Mouse (Mus musculus) C3H10T1/2 (cell line): ENCODE results near the gene Cd4. TPM values are rescaled to one million over a fixed set of nuclear protein-coding genes. Genes with fewer than 3 reads are reported as not detected.

Experiments used
- polyA plus RNA-seq, 2 experiments: library from polyadenylated mRNA; unstranded; fragments of >200 nt; fragmentation: generic; extraction: Trizol; gene quantifications; one replicate each; pipeline ENCODE4 v1.2.1; 2012; ENCODE audit warnings: missing spikeins in 2 of 2

Gene Cd4
- under 1 TPM in 1 of 2 experiments, not detected in 1; 0.04 TPM for polyA plus RNA-seq

DNA sequence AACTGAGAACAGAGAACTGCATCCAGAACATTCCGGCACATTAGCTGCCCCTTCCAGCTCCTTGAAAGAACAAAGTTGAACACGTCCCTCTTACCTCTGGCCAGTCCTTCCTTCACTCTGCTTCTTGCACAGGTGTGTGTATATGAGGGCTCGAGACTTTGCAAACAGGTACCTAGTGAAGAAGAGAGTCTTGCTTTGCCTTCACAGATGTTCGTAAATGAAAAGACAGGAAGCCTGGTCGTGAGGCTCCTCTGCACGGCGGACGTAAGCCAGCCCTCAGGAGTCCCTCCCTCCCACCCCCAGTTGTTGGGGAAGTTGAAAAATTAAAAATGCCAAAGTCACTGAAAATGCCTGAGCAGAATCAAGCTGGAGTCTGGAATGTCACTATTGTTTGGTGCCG is at the start of gene Cd4:
TSS of gene Cd4 (minus strand) at position 236 of the 400 bp plus-strand sequence.

DNA sequence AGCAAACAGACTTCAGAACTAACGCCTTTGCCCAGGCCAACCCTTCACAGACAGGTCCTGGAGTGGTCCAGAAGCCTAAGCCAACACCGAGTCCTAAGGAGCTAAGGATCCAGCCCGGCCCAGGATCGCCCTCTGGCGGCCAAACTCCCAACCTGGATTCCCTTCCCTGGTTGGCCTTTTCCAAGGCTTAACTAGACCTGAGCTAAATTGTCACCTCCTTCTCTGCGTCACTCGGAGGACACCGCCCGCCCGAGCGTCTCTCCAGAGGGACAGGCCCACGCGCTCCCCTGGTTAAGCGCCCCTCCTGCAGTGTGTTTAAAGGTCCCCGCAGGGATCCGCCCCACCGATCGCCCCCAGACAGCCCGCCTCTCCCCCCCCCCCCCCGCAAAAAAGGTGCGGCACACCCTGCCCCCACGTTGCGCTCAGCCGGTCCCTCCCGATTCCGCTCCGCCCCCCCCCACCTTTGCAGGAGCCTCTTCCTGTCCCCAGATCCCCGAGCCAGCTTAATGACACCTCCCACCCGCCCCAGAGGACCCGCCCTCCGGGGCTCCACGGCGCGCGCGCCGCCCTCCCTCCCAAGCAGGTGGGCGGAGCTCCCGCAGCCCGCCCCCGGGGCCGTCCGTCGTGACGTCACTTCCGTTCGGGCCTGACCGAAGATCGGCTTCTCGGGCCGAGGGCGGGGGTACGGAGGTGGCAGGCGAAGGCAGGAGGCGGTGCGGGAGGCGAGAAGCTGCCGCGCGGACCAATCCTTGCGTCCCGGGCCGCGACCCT is 42.9 kb upstream of the Cd4 start, which contains the start of gene Mlf2:
TSS of gene Mlf2 (plus strand) at position 633 of the 771 bp plus-strand sequence.

DNA sequence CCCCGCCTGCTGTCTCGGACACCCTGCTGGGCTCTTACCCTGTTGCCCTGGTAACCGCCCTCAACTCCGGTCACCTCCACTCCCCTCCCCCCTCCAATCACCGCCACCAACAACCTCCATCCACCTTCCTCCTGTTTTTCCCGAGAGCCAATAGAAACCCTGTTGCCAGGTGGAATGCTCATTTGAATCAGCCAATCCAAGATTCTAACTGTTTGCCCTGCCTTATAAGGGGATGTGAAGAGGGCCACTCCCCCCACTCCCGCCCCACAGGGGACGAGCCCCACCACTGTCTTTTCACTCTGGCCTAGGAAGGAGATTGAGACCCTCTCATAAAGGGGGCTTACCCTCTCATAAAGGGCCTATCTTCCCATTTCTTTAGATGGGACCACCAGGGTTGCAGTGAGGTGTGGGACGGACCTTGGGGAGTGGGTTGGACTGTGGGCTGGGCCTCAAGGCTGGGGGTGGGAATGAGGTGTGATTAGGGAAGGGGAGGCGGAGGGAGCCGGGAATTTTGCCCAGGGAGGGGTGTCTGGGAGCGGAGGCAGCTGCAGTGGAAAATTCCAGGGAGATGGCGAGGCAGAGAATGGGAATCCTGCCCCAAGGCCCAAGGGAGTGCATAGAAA is 31.8 kb upstream of the Cd4 start, which contains the start of gene Ptms:
TSS of gene Ptms (minus strand) at position 409 of the 623 bp plus-strand sequence.

DNA sequence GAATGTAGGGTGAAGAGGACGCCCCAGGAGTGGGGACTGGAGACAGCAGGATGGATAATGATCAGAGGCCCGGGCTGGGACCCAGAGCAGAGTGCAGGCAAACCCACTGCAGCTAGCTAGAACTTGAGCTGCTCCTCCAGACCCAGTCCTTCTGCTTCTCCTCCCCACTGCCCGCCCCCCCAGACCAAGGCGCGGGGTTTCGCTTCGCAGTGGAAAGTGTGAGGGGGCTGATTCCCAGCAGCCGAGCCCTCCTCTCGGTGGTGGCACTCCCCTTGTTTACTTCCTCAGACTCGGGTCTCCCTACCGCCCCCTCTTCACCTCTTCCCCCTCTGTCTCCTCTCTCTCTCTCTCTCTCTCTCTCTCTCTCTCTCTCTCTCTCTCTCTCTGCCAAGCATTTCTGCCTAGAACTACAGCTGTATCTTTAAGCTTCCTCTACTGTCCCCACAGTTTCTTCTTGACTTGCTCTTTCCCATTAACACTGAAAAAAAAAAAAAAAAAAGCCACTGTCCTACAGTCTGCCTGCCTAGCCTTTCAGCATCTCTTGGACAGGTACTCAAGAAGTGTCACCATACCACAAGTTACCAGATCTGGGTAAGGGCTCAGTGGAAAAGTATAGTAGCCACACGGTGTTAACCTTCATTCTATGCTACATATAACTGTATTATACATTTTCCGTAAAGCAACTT is 23.7 kb upstream of the Cd4 start, which contains the start of gene Lag3:
TSS of gene Lag3 (minus strand) at position 173 of the 686 bp plus-strand sequence.

DNA sequence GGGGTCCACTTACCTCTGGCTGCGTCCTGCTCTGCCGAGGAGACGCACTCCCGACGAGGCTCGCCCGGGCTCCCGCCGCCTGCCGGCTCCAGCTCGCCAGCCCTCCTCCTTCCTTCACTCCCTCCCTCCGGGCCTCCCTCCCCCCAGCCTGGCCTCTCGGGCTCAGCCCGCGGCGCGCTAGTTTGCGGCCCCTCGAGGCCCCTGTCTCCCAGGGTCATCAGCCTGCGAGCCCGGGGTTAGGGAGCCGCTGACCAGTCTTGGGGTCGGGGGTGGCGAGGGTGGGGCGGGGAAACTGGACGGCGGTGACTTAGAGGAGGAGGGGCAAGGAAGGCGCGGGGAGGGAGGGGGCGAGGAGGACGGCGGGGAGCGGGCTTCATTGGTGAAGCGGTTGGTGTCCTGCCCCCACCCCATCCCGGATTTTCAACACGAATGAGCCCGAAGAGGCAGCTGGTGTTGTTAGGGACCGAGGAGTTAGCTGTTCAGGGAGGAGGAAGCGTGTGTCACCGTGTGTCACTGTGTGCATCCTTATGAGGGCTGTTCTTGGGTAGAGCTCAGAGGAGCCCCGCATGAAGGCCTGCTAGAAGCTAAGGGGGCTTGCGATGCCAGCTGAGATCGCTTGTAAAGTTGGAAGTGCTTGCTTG is 24.2 kb downstream of the Cd4 start, which contains the start of gene Gpr162:
TSS of gene Gpr162 (minus strand) at position 326 of the 641 bp plus-strand sequence.

DNA sequence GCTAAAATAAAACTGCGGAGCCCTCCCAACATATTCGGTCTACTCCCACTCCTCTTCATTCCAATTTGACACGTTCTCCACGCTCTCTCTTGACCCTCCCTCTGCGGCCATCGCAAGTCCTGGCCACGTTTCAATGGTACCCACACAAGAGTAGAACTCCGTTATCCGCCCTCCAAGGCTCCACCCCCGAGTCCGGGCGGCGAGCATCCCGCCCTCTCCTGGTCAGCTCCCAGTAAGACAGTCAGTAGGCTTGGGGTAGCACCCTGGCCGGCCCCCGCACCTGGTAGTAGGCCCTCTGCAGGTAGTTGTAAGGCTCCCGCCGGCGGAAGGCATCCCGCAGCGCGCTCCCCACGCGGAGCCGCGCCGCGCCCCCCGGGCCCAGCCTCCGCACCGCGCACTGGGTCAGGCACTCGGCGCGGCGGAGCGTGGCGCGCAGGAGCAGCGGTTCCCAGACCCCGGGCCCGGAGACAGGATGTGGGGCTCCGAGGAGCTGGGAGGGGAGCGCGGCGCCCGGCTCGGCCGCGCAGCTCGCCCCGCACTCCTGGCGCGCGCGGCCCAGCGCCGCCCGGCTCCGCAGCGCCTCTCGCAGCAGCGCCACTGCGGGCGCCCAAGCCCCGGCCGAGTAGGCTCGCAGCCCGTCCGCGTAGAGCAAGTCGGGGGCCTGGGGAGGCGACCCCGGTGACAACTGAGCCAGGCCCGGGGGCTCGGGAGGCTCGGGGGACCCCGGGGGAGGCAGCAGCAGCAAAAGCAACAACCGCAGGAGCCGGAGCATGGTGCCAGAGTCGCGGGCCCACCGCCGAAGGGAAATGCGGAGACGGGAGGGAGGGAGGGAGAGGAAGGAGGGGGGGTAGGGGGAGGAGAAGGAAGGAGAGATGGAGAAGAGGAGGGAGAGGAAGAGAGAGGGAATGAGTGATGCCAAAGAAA is 30.8 kb downstream of the Cd4 start, which contains the start of gene P3h3:
TSS of gene P3h3 (minus strand) at position 837 of the 924 bp plus-strand sequence.

DNA sequence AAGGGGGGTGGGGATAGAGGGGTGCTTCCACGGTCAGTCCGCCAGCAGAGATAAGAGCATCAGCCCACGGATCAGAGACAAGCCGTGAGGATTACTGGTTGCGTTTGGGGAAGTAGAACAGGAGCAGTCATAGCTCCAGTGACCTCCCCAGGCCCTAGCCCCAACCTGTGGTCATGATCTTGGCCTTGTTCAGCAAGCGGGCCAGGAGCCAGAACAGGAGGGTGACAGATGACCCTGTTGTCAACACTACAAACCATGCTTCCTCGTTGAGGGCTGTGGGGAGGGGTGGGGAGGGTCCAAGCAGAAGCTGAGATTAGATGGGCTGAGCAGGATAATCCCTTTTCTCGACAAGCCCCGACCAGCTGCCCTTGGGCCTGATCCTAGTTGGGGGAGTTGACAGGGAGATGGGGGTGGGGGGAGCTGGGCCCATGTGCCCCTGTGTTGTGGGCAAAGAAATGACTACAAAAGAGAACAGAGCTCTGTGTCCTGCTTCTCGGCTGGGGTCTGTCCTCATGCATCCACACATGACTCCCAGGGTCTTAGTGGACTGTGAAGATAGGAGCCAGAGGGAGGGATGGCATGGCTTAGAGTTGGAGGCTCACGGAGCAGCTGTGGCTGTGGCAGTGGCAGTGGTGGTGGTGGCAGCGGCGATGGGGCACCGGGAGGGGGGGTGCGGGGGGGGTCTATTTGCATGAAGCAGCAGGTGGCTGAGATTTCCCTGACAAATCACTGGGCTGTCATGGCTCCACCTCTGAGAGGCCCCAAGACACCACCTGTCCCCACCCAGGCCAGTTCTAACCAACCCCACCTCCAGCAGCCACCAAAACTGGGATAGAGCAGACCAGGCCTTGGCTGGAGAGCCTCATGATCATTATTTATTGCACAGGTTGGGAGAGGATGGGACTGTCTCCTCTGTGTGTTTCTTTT is 47.5 kb downstream of the Cd4 start, which contains the start of gene Gnb3:
TSS of gene Gnb3 (minus strand) at position 35 of the 927 bp plus-strand sequence.

DNA sequence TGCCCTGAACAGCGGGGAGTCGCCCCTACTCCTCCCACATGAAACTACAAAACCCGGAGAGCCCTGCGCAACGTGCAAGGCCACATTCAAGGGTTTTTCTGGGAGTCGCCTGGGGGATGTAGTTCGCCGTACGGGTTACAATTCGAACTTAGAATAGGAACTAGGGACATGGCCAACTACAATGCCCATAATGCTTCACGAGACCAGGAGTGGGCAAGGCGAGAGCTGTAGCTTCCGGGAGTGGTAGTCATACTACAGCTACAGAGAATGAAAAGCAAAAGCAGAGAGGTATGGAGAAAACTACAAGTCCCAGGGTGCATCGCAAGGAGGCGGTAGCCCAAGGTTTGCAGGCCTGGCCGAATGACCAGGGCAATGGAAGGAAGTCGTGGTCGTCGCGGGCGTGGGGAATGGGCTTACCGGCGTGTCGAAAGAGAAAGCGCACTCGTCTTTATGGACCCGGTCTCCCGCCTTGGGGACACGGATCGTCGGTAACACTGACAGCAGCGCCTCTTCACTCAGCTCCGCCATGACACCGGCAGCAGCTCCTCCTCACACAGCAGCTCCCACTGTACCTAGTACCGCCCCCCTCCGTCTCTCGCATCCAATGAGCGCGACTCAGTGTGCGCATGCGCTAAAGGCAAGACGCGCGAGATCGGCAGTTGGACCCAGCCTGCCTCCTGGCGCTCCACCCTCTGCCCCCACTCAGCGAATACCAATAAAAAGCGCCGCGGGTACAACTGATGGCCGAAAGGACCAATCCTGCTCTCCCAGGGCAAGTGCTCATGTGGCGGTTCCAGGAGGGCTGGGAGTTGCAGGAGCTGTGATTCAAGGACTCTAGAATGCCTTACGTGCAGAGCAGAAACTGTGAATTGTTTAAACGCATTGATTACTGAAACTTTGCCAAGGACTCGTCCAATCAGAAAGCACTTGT is 58.9 kb downstream of the Cd4 start, which contains the start of the genes Usp5 and Cdca3:
TSS of gene Usp5 (minus strand) at position 617 of the 931 bp plus-strand sequence.
TSS of gene Cdca3 (plus strand) at position 680 of the 931 bp plus-strand sequence.

Other genes starting within 250 kb of the Cd4 start
- 10 to 100 TPM; 15.8 to 44.1 TPM for gene Lpcat3, start 225.2 kb downstream of the Cd4 start, polyA plus RNA-seq
- gene Emg1, start 176.0 kb downstream of the Cd4 start, polyA plus RNA-seq, result 100 to 1,000 TPM in 1 of 2 experiments, 10 to 100 TPM in 1; 89.9 to 126 TPM
- 100 to 1,000 TPM; 220 to 503 TPM for gene Phb2, start 175.9 kb downstream of the Cd4 start, polyA plus RNA-seq
- gene Ptpn6, start 149.5 kb downstream of the Cd4 start, polyA plus RNA-seq, result 1 to 10 TPM; 2.3 to 5.1 TPM
- 100 to 1,000 TPM; 306 to 579 TPM for gene Grcc10, start 146.8 kb downstream of the Cd4 start, polyA plus RNA-seq
- under 1 TPM; 0.01 to 0.13 TPM for gene Gm45234, start 132.2 kb downstream of the Cd4 start, polyA plus RNA-seq
- 10 to 100 TPM; 23.4 to 84.9 TPM for gene Atn1, start 131.7 kb downstream of the Cd4 start, polyA plus RNA-seq
- gene Eno2, start 118.5 kb downstream of the Cd4 start, polyA plus RNA-seq, result 10 to 100 TPM in 1 of 2 experiments, 1 to 10 TPM in 1; 1.9 to 14.4 TPM
- gene Lrrc23, start 108.5 kb downstream of the Cd4 start, polyA plus RNA-seq, result under 1 TPM; 0.04 to 0.31 TPM
- gene Spsb2, start 79.6 kb downstream of the Cd4 start, polyA plus RNA-seq, result 10 to 100 TPM; 25.7 to 50.6 TPM
- 100 to 1,000 TPM; 586 to 773 TPM for gene Tpi1, start 73.9 kb downstream of the Cd4 start, polyA plus RNA-seq
- 100 to 1,000 TPM; 101 to 117 TPM for gene Usp5, start 58.7 kb downstream of the Cd4 start, polyA plus RNA-seq
- gene Cdca3, start 58.7 kb downstream of the Cd4 start, polyA plus RNA-seq, result 100 to 1,000 TPM in 1 of 2 experiments, 10 to 100 TPM in 1; 55.6 to 112 TPM
- gene Gnb3, start 47.9 kb downstream of the Cd4 start, polyA plus RNA-seq, result under 1 TPM; 0.01 to 0.12 TPM
- gene P3h3, start 30.5 kb downstream of the Cd4 start, polyA plus RNA-seq, result 10 to 100 TPM in 1 of 2 experiments, 1 to 10 TPM in 1; 4.9 to 50.4 TPM
- gene Gpr162, start 24.2 kb downstream of the Cd4 start, polyA plus RNA-seq, result 1 to 10 TPM in 1 of 2 experiments, under 1 TPM in 1; 0.09 to 3.1 TPM
- gene Lag3, start 23.5 kb upstream of the Cd4 start, polyA plus RNA-seq, result 1 to 10 TPM in 1 of 2 experiments, under 1 TPM in 1; 0.13 to 1.9 TPM
- 1,000 to 10,000 TPM; 2,499 to 3,064 TPM for gene Ptms, start 31.9 kb upstream of the Cd4 start, polyA plus RNA-seq
- 100 to 1,000 TPM; 293 to 332 TPM for gene Mlf2, start 43.2 kb upstream of the Cd4 start, polyA plus RNA-seq
- 100 to 1,000 TPM in 1 of 2 experiments, 10 to 100 TPM in 1; 99.3 to 123 TPM for gene Cops7a, start 77.3 kb upstream of the Cd4 start, polyA plus RNA-seq
- 10 to 100 TPM in 1 of 2 experiments, 1 to 10 TPM in 1; 3.0 to 14.0 TPM for gene Pianp, start 108.5 kb upstream of the Cd4 start, polyA plus RNA-seq
- gene Zfp384, start 120.9 kb upstream of the Cd4 start, polyA plus RNA-seq, result 10 to 100 TPM in 1 of 2 experiments, 1 to 10 TPM in 1; 9.5 to 27.6 TPM
- gene Ing4, start 151.5 kb upstream of the Cd4 start, polyA plus RNA-seq, result 10 to 100 TPM; 15.4 to 76.7 TPM
- 1 to 10 TPM in 1 of 2 experiments, under 1 TPM in 1; 0.32 to 8.6 TPM for gene Acrbp, start 161.5 kb upstream of the Cd4 start, polyA plus RNA-seq
- under 1 TPM in 1 of 2 experiments, not detected in 1; 0.09 TPM for gene Lpar5, start 179.7 kb upstream of the Cd4 start, polyA plus RNA-seq
- 100 to 1,000 TPM in 1 of 2 experiments, 10 to 100 TPM in 1; 17.2 to 106 TPM for gene Chd4, start 207.8 kb upstream of the Cd4 start, polyA plus RNA-seq
- gene Nop2, start 243.7 kb upstream of the Cd4 start, polyA plus RNA-seq, result 10 to 100 TPM; 25.7 to 58.8 TPM